19 mouse cellular contexts compared by ENCODE assay signal in genomic region chr13:94149006-94149405, GRCm38 (mm10).
A peak's percentile ranks its signal among the peaks of the same experiment; 100 is the strongest.
DNase-seq lines count a peak whose midpoint lies in the region.
"Had no signal": no experiment of that assay in that cellular context is flagged by ENCODE, and none has a peak within 500 bp of the region (broad histone marks: within the 10 kb centered on the region; RNA-seq: fewer than 3 reads in every experiment).

No protein-coding gene starts in this region.

- H3K36me3 ChIP-seq in macrophage (ENCODE audit: inconsistent target), result no peaks in the 10 kb centered on the region
- H3K36me3 ChIP-seq: embryonic facial prominence, embryonic 12.5 days; embryonic facial prominence, embryonic 15.5 days; G1E had no signal

- no peak overlapping the region for H3K4me3 ChIP-seq in macrophage (ENCODE audit: inconsistent target)
- H3K4me3 ChIP-seq: embryonic facial prominence, embryonic 12.5 days; embryonic facial prominence, embryonic 15.5 days; heart, embryonic 13.5 days had no signal

- intact Hi-C loops in heart, postnatal 10 days (cut with DNase I), result no loop called here

- DNase-seq in gastrocnemius, adult 18-20 months (ENCODE audit: low spot score), result peak; percentile 52
- no peak for DNase-seq in gastrocnemius, postnatal 4 days (ENCODE audit: low spot score in 2 of 2)
- DNase-seq in heart, postnatal 10 days, result peak; percentile 55 to 63
- no peak for DNase-seq in heart, adult 8-10 months (ENCODE audit: low spot score)
- no peak for DNase-seq in lung, postnatal 10 days
- DNase-seq: adrenal gland, postnatal 10 days; adrenal gland, postnatal 36 days; B cell, adult 2 months; cerebellum, adult 11 months; forebrain, postnatal 0 days; gastrocnemius, postnatal 25 days; kidney, adult 18-20 months had no signal

- 76% methylated on average over 5 of the region's 5 CpGs for WGBS in macrophage (ENCODE audit: missing documents)

- no peaks in the 10 kb centered on the region for H3K79me2 ChIP-seq in macrophage (ENCODE audit: inconsistent target)

- H3K27ac ChIP-seq in macrophage, result peak overlapping the region; percentile 33
- H3K27ac ChIP-seq: embryonic facial prominence, embryonic 12.5 days; embryonic facial prominence, embryonic 15.5 days; heart, embryonic 13.5 days; hindbrain, embryonic 14.5 days; hindbrain, postnatal 0 days had no signal

Comparison
In these comparisons a context has a peak if more than half of its experiments do, and no peak if none do; other contexts are left out.
1. DNase-seq: peak in gastrocnemius, adult 18-20 months (single experiment) and heart, postnatal 10 days (2 of 2); none in gastrocnemius, postnatal 4 days (0 of 2), heart, adult 8-10 months (single experiment) and lung, postnatal 10 days (single experiment).